Mouse (Mus musculus): ENCODE measurements around the gene Stambp.
"Not testable (repeated sequence)": the region's sequence is repeated elsewhere in the genome, so short reads cannot be mapped to it uniquely, and the experiment has no call there.

The Stambp gene

DNA sequence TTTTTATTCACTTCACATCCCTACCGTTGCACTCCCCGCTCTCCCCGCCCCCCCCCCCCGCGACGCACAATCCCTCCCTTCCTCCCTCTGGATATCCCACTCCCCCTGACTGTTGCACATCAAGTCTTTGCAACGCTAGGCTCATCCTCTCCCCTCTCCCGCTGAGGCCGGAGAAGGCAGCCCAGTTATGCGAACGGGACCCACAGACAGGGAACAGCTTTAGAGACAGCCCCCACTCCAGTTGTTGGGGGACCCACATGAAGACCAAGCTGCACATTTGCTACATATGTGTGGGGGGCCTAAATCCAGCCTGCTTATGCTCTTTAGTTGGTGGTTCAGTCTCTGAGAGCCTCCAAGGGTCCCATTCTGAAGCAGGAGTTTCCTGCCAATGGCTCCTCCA, at the start of gene Stambp:
Gene Stambp, minus strand, starts transcription at position 59 of the 400 bp plus-strand sequence.
- DNase-seq = no peak

DNA sequence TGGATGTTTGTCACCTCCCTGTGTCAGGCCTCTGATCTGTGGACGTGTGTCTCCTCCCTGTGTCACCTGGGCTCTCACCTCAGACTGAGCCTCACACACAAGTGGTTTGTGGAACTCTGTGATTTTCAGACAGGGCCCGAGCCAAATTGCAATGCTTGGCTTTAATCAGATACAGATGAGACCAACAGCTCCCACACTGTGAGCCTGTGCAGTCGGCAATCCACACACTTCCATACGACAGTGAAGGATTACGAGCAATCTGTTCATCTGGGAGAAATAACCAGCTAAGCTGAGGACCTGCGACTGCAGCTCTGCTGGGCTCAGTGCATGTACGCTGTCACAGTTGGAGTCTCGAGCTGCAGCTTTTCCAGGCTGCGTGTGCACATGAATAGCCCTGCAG, 47.4 kb upstream of the Stambp start:
- DNase-seq = no peak

DNA sequence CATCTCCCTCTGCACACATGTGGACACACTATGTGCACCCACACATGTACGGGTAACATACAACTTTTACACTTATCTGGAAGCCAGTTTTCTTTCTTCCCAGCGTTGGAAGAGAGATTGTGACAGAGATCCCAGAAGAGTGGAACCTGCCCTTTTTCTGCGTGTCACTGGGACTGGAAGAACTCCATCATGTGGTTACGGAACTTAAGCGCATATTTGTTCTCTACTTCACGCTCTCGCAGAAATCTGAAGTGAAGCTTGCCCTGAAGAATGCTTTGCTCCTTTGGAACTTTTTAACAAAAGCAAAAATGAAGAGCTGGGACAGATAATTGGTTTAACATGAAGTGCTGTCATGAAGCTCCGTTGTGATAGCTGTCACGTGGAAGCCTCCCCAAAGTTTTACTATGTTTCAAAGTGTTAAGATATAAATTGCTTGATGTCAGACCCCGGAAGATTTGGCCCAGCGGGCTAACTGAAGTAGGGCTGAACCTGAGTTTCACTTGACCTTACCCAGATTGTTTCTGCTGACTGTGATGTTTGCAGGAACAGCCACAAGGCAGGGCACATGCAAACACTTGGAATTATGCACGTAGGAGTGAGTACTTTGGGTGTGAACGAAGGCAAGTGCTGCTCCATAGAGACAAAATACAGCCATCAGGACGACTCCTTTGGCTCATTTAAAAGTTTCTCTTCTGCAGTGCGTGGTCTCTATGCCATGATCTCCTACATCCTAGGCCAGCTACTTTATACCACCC, 45.2 kb upstream of the Stambp start:
- no peak for DNase-seq

DNA sequence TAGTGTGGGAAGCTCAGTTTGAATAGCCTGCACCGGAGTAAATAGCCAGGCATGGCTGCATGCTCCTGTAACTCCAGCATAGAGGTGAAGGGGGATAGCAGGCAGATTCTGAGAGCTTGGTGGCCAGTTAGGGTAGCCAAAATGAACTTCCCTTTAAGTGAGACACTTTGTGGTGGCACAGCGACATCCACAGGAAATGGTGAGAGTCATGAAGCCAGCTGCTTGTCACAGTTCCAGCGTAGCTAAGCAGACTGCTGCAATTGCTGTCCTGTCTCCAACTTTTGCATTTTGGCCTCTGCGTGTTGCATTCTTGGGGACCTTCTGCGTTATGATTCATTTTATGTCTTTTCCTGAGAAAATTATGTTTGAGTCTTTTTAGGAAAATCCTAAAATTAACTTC, 44.0 kb upstream of the Stambp start:
- DNase-seq = peak; percentile 8

DNA sequence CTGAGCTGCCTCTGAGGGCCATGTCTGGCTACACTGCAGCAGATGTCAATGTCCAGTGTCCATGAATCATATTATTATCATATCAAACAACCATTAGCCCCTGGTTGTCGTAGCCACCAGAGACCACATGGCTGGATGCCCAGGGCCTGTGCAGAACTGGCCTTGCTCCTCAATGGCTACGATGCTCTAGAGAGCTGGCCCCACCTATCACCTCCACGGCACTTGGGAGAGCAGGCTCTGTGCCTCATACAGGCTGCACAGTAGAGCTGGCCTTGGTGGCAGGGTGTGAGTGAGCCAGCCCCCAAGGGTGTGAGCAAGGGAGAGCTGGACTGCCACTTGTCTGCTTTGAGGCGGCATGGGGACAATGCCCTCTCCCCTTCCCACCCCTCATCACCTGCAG, 41.9 kb upstream of the Stambp start:
- DNase-seq = no peak

DNA sequence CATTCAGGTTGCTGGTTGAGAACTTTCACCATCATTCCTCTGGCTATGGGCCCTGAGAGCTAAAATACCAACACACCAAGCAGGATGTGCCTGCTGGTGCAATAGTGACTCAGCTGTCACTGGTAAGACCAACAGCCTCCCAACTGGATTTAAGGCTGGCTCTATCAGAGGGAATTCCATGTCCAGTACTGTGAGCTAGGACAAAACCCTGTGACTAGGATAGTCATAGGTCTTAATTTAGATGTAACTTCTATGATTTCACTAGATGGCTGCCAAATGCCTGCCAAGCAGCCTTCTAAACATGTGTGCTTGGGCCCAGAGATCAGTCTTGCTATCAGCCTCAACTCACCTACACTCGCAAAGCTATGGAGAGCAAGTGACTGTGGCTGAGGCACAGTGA, 40.4 kb upstream of the Stambp start:
- no peak for DNase-seq

DNA sequence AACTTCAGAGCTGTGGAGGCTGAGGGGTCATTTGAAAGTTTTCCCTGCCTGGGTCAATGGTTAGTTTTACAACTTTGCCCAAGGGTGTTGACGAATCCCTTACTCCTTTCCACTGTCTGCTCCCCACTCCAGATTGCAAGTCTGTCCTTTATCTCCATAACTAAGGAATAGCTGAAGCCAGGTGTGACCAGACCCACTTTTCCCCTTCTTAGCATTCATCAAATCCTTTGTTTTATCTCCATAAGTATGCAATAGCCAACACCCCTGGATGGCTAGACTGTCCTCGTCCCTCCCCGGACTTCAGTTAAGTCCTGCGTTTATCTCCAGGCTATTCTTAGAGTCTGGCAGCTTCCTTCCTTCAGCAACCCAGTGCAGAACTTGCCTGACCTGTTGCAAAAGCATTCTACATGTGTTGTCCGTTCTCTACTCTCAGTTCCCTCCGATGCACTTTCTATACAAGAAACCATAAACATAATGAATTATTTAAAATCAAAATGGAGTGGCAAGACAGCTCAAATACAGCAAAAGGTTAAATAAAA, 27.2 kb upstream of the Stambp start:
- no peak for DNase-seq

DNA sequence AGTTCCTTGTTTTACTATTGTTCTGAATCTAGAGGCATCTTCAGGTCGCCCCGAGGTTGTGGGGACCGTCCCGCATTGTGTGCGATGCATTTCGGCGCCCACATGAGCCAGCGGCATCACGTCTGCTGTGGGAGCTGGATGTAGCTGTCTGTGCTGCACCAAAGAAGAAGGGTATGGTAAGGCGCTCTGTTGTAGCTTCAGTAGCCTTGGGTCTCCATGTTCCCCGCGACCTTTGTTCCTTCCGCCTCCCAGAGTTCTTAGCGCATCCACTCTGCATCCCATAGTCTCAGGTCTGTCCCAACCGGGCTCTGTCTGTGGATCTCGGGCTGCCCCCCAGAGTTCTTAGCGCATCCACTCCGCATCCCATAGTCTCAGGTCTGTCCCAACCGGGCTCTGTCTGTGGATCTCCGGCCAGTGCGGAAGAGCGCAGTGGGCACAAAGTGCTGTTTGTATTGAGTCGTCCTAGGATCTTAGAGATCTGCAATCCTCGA, 26.6 kb upstream of the Stambp start:
- no peak for DNase-seq

DNA sequence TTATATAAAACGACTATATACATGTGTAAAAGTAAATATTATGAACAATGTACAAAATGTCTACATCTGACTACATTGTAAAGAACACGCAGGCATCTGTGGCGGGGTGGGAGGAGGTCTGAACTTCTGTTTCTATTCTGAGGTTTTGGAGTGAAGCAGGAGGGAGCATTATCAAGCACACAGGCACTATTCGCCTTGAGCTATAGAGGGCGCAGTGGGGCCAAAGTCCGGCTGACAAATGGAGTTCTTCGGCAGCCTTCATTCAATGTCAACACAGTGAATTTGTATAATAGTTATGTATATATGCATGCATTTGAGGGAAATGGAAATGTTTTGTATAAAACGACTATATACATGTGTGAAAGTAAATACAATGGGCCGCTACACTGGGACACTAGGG, 26.1 kb upstream of the Stambp start:
- no peak for DNase-seq

DNA sequence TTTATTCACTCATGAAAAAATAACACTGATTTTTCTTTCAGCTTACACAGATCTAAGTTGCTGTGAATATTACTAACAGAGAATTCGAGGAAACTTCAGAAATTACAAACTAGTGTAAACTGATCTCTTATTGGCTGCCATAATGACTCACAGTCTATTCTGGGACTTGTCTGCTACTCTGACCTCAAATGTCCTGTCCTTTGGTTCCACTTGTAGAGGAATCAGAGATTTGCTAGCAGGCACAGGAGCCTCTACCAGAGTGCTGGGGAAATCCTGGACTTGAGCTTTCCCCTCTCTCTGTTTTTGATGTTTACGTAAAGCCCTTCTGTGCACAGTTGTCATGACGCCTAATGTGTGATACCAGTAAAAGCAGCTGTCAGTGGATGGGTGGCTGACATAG, 25.5 kb upstream of the Stambp start:
- DNase-seq = no peak

DNA sequence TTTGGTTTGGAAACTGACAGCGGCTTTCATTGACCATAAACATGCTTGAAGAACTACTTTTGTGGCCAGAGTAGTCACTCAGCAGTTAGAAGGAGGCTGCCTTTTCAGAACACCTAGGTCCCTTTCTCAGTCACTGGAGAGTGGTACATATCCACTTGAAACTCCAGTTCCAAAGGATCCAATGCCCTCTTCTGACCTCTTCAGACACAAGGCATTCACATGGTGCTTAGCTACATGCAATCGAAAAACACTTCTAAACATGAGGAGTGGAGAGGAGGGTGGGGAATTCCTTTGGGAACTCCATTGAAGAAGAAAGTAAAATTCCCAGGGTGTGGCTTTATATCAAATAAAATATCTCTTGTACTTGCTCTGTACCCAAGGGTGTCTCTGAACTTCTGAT, 22.5 kb upstream of the Stambp start:
- no peak for DNase-seq

DNA sequence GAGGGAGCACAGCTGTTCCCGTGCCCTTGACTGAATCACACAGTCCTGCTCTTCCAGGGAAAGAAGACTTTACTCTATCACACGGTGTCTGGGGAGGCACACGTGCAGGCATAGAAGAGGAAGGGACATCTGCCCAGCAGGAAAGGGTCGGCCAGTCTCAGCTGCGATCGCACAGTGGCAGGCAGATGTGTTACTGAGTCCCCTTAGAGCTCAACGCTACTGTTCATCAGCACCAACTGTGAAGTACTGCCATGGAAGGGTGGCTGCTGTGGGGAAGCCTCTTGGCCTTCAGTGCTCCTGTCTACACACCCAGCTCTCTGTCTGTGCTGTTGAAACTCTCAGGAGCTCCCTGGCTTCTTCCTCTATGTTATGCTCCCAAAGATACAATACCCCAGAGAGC, 21.4 kb upstream of the Stambp start:
- no peak for DNase-seq

DNA sequence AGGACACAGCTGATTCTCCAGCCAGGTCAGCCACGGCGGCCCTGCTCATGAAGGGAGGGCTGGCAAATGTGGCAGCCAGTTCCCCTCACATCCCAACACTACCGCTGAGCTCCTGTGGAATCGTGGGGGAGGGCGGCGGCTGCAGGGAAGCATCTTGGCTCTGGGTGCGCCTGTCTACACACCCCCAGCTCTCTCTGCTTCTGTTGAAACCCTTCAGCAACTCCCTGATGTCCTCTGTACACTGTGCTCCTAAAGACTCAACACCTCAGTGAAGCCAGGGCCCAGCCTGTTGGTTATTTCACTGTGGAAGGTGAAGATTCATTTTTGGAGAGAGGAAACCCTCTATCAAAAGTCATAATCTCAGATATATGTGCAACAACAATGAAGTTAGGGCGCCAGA, 19.5 kb upstream of the Stambp start:
- DNase-seq = no peak

DNA sequence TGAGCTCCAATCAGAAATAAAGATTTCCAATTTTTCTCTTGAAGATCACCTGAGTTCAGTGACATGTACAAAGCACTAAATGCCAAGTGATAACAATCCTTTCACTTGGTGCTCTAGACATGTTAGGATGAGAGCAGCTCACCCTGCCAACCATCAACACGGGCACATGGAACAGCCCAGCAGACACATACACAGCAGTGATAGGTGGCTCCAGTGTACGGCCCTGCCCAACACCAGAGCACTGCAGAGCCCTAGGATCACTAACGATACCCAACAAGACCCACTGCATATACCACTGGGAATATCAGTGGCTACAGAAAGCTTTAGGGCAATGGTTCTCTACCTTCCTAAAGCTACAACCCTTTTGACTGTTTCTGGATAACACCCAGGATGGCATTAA, 17.8 kb upstream of the Stambp start:
- DNase-seq = no peak

DNA sequence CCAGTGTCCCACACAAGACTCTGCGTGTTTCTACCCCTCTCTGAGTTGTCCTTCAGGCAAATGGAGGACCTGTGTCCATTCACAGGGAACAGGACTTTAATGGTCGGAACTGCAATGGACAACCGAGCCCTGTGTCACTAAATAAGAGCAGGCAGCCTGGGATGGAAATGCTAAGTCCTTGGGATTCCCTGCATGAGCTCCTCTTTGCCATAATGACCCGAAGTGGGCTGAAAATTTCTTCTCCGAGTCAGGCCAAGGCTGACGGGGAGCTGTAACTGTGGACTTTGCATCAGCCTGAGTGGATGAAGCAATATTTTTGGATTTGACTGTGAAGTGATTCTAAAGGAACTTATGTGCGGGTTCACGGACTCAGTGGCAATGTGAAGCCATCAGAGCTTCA, 14.7 kb upstream of the Stambp start:
- not testable (repeated sequence) for DNase-seq

DNA sequence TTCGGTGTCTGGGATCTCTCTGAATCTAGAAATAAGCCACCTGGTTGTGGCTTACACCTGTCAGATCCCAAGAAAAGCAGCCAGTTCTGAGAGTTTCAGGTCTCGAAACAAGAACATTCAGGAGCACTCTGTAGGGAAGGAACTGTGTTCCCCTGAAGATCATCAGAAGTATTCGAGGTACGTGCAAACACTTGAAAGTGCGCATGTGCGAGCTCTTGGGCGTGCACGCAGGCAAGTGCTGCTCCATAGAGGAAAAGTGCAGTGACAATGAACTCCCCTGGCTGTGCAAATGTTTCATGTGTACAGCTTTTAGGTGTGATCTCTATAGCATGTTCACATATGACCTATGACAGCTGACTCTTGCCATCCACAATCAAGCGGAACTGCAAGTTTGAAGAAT, 12.8 kb upstream of the Stambp start:
- DNase-seq = not testable (repeated sequence)

DNA sequence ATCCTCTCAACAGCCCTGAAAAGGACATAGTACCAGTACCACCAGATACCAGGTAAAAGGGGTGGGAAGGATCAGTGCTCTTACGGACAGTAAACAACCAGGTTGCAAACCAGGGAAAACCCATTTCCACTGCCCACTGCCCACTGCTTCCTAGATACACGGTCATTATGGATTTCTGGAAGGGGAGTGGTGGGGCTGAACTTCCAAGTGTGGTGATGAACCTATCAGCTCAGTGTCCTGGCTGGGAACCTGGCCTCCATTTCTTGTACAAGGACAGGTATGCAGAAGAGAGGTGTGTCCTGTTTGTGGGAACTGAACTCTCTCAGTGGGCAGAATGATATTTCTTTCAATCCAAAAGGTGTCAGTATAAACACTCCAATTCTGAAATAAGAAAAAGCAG, 11.1 kb upstream of the Stambp start:
- DNase-seq = no peak

DNA sequence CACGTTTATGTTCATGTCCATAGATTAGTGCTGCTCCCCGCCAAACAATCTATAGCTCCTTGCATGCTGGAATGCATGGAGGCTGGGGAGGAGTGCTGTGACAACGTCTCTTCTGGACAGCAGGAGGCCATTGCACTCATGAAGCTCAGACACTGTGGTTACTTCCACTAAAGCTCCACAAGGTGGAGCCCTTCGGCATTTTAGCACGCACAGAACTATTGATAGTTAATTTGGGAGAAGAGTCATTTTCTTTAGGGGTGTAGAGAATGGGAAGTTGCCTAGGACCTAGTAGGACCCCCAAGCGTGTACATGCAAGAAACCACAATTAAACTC, 10.4 kb upstream of the Stambp start:
- no peak for DNase-seq

DNA sequence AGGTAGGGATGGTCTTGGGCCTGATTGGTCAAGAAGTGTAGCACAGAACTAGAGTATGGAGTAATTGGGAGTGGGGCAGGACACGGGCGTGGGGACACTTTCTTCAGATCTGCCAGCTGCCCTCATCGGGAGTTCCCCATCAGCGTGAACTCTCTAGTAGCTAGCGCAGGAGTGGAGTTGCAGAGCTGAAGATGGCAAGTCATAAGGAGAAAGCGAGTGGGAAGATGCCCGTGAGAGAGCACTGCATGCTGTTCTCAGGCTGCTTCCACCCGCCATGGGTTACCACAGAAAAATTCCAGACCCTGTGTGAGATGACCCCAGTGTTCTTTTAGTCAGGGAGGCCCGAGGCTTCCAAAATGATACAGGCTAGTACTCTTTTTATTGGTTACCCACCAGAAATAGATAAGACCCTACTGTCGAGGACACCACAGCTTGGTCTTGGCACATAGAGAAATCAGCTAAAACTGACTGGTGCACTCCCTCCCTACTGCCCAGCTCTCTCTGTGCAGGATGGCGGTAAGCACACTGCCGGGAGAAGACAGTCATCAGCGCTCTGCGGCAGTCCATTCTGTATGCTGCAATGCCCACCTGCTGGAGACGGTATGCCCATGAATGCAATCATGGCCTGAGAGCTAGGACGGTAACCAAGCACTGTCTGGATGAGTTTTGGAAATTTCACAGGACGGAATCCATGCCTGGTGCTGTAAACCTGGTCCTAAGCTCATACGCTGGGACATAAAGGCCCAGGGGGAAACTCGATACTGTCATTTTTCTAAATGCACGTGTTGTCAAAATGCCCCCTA, 9.8 kb upstream of the Stambp start:
- DNase-seq = no peak

DNA sequence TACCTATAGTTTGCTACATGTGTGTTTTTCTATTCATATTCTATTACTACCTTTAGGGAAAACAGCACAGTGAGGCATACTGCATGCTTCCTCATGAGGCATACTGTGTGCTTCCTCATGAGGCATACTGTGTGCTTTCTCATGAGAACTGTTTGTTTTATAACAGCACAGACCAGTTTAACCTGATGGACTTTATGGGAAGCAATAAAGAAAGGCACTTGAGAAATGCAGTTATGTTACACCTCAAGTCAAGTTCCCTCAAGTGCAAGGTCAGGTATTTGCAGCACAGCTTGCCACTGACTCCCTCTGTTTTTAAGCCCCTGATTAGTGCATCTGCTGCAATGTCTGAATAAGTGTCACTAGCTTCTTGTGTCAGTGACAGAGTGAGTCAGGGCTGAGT, 5.0 kb upstream of the Stambp start:
- DNase-seq = no peak

DNA sequence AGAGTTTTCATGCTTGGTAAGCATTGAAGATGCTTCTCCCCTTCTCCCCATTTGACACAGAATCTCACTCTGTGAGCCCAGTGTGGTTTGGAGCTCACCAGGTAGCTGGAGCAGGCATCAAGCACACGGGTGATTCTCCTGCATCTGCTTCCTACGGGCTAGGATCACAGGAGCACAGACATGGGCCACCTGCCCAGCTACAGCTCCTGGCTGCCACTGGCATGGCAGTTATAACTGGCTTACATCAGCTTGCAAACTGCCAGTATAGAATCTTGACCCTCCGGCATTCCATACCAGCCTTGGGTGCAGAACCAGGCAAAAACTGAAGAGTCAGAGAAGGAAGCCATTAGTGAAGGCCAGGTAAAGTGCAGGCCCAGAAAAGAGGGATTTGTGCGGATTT, 3.1 kb upstream of the Stambp start:
- DNase-seq = no peak

DNA sequence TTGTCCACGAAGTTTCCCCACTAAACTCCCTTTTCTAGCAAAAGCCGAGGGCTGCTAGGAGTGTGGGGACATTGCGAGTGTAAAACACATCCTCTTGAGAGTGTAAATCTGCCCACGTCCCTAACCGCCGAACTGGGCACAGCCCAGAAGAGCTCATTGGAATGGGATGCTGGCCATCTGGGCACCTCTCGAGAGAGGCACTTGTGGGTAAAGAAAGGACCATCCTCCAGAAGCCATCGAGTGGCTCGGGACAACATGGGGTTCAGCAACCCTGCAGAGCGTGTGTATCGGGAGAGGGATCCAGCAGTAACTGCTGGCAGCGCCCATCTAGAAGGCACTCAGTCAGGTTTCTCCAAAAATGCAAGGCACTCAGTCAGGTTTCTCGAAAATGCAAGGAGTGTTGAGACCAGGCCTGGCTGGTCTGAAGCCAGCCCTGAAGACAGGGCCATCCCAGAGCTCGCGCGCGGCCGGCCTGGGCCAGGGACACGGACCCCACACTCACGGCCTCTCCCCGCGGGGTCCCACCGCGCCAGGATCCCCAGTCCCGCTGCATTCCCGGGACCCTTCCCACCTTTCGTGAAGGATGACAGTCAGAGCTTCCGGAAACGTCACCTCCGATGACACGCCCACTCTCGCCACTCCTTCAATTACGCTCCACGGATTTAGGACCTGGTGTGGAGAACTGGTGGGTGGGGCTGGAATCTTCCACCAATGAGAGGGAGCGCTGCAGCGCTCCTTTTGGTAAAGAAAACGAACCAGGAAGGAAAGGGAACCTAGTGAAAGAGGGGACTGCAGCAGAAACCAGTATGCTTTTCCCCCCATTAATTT, 475 bp downstream of the Stambp start:
- DNase-seq = peak; percentile 91

All from kidney, adult 11 months (tissue).